Mouse (Mus musculus) urinary bladder, adult 18-20 months (tissue): Measurements from ENCODE around the gene Sptbn1.

ENCODE experiments used
- DNase-seq, 2 experiments: peaks; one replicate each; pipeline ENCODE4 v3.0.0; 2022; ENCODE audit warnings: low spot score in 2 of 2, mixed read lengths in 2 of 2

Gene Sptbn1

DNA sequence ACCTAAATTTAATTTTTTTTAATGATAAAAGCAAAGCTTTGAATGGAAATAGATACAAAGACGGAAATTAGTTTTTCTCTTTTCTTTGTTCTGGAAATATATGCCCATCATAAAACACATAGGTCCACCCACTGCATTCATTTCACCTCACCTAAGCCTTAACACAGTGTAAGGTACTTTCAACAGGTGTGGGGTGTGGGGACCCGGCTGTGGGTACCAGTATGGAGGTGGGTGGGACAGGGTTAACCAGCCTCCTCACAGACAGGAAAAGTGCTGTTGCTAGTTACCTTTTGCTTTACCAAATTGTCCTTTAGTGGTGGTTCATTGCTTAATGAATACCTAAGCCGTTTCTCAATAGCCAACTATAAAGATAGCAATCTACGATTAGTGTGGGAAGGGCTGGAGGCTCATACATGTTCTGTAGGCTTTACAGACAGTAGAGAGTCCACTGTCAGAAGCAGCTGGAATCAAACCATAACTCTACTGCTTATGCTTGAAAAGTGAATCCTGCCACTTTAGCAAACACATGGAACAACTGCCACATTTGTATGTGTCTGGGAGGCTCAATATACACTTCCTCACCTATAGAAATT lies 96.3 kb downstream of the Sptbn1 start:
- no peak for DNase-seq

DNA sequence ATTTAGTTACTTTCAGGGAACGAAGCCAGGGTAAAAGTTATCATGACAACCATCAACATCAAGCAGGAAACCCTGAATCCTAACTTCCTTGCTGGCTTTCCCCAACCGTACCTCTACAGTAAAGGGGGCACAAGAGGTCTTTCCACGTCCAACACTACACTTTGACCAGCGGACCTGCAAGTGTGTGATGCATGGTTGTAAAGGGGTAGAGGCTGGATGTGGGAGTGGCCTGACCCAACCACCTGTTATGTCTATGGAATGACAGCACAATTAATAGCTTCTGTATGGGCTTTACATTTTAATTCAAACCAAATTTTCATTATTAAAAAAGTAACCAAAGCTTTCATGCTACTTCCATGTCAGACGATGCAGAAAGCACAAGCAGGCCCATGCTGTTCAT lies 96.8 kb downstream of the Sptbn1 start:
- DNase-seq: no peak

DNA sequence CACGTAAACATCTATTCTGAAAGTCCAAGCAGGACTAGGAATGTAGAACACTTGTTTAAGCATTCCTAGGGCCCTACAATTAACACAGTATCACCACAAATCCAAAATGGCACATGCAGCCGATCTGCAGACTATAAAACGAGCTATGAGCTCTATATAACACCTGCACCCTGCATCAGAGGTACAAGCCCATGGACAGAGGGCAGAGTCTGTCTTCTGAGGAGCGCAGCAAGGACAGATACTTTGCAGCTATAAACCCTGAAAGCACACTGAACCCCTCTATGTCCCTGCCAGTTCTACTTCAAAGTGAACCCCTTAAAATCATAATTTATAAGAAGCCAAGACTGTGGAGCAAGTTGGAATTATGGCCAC lies 101.4 kb downstream of the Sptbn1 start:
- DNase-seq: no peak

DNA sequence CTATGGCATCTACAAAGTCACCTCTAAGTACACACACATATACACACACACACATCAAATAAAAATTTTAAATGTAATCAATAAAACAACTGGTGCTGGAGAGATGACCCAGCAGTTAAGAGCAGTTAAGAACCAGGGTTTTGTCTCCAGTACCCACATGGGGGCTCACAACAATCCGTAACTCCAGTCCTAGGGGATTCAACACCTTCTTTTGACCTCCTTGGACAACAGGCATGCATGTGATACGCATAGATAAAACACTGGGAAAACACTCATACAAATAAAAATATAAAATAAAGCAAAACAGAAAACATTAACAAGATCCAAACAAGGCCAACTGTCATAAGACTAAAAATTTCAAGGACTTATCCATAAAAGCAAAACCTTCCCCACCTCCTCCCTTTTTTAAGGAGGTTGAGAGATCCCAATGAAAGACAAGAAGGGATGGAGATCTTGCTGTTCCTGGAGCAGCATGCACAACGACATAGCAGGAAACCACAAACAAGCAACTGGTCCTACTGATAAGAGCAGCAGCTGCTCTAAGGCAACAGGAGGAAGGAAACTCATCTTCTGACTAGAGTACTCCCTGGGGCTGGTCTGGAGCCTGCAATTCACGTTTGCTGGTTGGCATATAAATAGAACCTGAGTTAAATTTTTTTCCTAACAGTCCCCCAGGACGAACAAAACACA lies 102.0 kb downstream of the Sptbn1 start:
- no peak for DNase-seq

DNA sequence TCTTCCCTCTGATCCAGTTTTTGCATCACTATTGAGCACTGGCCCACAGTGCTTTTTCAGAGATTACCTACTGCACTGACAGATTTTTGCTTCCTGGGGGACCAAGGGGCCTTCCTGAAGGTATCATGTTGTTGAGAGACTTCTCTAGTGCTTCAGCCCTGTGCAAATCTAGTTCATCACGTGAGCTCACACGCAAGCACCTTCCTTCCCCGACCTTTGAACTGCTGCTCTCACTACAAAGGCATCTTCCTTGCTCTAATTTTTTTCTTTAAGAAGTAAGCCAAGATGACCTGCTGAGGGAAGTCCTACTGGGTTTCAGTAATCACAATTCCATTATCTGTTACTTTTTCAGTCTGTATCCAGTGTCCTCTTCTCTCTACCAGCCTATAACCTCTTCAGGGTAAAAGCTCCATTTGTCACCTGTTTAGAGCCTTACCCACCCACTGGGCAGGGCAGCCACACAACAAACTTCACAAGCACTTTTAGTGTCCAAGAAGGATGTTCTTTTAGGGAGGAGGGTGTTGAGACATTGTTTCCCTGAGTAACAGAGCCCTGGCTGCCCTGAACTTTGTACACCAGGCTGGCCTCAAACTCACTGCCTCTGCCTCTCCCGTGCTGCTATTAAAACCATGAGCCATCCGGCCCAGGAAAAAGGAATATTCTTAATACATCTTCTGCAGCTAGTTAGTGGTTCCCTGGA lies 103.3 kb downstream of the Sptbn1 start:
- DNase-seq: no peak

DNA sequence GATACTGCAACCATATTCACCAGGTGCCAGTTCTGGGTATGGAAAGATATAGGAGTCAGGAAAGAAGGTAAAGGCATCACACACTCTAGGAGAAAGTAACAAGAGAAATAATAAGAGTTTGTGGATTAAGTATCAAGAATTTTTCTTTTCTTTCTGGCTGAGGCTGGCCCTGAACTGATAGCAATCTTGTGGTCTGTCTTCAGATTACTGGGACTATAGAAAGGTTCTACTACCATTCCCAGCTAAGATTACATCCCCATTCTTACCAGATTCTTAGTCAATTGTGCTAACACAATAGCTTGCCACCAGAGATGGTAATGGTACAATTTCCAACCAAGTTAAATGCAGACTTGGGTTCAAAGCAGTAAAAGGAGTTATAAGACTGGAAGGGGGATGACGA lies 104.1 kb downstream of the Sptbn1 start:
- no peak for DNase-seq

DNA sequence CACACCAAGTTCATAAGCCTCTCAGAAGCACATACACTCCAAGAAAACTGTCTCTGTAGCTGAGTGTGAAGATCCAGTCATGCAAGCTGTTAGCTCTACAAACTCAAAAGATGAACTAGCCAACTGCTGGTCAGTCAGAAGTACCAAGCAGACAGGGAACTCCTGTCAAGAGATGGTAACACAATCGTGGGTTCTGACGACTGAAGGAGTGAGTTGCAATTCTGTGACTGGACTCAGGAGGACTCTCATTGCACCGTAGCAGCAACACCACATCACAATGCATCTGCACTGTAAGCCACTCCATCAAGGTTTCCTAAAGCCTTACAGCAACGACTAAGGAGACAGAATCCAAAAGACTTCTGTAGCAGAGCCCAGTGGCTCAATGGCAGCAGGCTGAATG lies 104.9 kb downstream of the Sptbn1 start:
- no peak for DNase-seq

DNA sequence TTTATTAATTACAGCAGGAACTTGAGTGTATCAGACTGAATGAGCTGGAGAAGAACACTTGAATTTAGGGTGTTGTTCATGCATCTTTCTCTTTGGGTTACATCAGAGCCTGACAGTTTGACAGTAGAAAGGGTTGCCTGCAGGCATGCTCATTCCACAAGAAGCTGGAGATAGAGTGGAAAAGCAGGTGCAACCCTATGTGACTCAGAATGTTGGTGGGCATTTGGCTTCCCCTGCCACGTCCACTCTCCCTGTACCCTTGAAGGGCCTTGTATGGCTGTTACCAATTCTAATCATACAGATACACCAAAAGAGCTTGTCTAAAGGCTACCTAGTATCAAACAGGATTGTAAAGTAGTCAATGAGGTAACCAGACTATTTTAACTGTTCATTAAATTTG lies 106.2 kb downstream of the Sptbn1 start:
- DNase-seq: no peak

DNA sequence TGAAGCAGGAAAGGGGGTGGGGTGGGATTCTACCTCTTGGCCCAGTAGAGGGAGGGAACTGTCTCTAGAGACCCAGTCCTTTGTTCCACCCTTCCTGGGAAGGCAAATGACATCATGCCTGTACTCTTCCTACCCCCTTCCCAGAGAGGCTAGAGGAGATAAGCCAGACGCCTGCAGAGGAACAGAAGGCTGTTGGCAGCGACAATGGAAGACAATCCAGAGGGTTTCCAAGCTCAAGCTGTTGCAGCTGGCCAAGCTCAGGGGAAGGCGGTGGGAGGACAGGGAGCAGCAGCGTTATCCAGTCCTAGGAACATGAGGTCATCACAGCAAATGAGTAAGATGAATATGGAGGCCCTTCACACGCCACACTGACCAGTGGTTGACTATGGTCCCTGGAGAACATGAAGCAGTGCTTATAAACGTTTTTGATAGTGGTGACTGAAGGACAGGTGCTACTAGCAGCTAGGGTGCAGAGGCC lies 106.8 kb downstream of the Sptbn1 start:
- DNase-seq: peak in 1 of 2 experiments; percentile 75

DNA sequence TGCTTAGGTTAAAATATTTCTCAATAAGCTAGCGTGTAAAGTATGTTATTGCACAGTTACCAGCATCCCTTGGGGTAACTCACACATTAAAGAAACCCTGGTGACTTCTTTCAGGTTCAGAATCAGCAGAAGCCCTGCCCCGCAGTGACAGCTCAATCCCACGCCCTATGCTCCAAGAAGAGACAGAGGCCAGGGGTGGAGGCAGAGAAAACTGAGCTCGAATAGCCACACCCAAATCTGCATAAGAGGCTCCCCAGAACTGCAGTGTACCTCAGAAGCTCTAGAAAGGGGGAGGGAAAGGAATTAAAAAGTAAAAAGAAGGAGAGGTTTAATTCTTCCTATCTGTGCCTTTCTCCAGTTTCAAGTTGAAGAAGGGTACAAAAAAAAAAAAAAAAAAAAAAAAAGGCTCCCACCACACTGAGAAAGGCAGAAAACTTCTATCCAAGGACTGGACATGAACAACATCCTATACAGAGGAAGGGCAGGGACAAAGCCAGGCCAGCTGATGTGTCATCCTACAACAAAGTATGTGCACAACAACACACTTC lies 107.3 kb downstream of the Sptbn1 start:
- DNase-seq: no peak

DNA sequence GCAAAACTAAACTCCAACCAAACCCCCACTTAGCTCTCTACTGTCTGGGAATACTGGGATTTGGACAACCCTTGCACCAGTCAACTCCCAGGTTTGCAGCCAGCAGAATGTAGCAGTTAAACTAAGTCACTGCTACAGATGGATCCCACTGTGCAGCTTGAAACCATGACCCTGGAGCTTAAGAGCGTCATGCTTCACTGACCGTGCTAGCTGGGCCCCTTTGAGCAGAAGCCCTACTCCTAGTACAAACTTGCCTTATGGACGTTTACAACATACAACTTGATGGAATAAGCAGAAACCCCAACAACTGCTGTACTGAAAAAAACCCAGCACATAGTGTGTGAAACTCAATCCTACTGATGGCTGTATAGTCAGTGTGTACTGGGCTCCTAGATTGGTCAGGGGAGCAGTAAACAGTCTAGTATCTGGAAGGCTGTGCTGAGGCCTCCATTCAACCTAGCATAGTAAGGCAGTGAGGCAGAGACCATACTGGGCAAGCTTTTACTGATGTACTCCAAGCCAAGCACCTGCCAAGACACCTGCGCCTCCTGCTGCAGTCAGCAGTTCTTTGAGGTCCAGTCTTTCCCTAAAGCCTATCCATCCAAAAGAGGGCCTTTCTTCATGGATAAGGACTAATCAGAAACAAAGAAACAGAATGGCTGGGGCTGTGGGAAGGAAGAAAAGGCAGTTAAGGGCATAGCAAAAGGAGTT lies 108.3 kb downstream of the Sptbn1 start:
- DNase-seq: no peak

DNA sequence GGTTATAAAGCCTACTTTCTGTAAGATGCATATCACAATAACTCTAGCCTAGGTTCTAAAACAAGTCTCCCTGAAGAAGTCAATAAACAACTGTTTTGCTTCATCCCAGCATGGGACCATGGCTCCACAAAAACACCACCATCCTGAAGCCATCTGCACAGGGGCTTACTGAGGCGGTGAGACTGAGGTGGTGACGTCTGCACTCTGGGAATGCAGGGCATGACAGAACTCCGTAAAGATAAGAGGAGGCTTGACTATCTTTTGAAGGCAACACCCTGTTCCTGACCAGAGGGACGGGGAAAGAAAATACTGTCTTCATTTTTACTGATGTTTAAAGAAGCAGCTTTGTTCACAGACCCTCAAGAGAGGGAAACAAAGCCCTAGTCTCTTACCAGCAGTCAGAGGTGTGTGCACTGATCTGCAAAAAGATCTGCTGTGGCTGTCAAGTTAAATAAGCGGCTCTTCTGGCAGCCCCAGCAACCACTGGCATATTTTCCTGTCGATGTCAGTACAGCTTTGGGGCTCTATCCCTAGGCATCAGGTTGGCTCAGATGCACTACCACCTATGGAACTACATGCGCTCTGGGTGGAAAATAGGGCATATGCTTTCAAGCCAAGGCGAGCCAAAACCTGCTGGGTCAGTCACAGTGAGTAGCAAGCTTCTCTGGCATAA lies 109.8 kb downstream of the Sptbn1 start:
- DNase-seq: peak in 1 of 2 experiments; percentile 30

DNA sequence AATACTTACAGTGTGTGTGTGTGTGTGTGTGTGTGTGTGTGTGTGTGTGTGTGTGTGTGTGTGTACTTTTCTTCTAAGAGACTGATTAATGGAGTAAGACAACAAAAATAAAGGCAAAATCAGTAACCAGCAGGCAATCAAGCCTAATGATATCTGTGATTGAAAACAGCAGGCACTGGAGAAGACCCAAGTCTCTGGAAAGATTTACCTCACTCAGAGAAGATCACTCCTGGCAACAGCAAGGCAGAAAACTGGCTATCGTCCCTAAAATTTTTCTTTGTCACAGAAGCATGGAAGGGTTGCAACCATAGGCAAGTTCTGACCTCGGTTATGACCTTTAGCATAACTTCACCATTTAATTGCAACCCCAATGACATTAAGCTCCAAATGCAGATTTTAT lies 112.1 kb downstream of the Sptbn1 start:
- DNase-seq: no peak

DNA sequence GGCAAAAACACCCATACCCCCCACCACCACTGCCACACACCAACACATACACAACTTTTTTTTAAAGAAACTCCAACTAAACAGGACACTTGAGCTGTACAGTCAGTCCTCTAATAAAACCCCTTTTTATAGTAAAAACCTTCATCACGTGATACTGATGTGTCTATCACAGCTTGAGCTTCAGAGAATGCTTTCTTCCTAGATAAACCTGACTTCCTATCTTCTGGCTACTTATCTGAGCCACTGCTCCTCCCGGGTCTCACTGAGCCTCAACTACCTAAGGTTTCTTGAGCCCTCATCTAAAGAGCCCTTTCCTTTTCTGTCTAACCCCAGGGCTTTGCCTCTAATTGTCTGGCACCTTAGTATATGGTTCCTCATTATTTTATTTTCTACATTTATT lies 113.0 kb downstream of the Sptbn1 start:
- DNase-seq: no peak

DNA sequence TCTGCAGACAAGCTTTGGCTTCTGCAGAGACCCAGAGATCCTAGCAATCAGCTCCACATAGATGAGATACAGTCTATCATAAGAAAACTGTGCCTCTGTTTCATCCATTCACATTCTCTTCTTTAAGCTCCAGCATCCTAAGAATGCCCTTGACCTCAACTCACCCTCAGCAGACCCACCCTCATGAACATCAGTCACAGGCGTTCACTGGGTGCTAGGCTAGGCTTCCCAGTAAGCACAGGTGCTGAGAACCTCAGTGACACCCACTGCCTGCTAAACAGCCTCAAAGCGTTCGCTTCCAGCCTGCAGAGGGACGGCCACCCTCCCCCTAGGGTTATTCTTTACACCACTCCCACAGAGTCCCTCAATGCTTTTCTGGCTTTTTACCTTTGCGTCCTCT lies 119.1 kb downstream of the Sptbn1 start:
- no peak for DNase-seq

DNA sequence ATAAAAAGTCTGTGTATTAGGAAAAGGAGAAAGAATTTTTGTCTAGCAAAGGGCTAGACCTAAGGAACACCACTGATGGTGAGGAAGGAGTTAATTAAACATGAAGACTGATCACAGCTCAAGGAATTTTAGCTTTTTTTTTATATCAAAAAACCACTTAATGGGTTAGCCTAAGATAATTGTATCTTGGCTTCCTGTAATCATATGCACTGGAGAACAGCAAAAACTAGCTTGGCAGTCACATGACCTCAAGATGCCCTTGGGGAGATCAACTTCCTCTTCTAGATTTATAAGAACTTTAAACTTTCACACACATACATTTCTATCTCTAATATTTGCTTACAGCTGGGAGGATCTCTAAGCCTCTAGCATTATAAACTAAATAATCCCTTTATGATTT lies 119.6 kb downstream of the Sptbn1 start:
- DNase-seq: no peak

DNA sequence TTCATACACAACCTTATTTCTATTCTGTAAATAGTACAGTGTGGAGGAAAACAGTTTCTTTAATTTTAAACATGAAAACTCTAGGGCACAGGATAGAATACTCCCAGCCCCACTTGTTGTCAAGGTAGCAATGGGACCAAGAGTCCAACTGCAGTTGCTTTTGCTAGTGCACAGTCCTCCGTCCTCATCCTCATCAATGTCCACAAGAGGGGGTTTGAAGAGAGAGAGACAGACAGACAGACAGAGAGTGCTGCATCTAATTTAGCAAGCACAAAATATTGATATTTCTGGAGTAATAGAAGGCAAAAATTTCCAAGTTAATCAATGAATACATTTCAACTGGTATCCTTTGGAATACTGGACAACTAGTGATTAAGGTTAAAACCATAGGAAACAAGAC lies 120.1 kb downstream of the Sptbn1 start:
- DNase-seq: no peak

DNA sequence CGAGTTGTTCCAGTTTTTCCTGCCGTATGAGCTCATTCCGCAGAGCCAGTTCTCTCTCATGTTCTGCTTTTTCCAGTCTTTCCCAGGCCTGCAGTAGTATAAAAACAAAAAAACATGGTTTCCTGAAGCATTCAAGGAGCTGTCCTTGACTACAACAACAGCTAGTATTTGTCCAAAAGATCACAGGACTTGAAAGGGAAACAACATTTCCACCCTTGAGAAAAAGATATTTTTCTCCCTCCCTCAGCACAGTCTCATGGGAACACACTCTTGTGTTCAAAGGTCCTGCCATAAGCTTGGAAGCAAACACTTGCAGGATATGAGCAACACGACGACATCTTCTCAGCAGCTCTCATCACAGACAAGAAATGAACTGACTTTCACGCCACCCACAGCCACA lies 124.9 kb downstream of the Sptbn1 start:
- DNase-seq: peak in 1 of 2 experiments; percentile 33

DNA sequence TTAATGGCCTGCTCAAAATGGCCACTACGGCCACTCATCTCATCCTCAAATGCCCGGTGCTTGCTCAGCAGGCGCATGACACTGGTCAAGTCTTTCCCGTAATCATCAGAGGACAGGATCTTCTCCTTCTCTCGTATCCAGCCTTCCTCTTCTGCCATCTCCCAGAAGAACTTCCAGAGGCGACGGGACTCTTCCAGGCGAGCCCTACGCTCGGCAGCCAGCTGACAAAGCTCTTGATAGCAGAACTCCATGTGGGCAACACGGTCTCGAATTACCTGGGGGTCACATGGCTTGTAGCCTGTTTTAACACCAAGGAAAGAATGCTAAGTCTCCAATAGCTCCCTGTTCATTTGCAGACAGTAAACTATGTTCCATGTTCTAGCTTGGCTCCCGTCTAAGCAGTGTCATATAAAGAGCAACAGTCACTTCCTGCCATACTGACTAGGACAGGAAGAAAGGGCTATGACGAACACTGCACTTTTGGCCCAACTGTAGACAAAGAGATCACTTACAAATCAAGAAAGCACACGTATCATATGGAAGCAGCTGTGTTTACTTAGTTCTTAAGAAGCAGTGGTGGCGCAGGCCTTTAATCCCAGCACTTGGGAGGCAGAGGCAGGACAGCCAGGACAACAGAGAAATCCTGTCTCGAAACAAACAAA lies 128.7 kb downstream of the Sptbn1 start:
- DNase-seq: no peak

DNA sequence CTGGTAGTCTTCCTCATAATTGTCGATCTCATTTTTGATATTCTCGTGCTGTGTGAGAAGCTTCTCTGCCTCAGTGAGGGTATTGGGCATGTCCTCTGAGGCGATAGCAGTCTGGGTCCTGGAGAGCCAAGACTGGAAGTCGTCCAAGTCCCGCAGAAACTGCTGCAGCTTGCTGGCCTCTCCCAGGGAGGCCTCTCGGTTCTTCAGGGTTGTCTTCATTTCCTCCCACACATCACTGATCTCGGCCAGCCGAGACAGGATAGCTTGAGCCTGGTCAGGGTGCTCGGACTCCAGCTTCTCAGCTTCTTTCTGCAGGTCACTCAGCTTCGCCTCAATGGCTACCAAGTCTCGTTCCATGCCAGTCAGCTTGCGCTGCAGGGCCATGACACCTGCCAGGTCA lies 130.9 kb downstream of the Sptbn1 start:
- no peak for DNase-seq

DNA sequence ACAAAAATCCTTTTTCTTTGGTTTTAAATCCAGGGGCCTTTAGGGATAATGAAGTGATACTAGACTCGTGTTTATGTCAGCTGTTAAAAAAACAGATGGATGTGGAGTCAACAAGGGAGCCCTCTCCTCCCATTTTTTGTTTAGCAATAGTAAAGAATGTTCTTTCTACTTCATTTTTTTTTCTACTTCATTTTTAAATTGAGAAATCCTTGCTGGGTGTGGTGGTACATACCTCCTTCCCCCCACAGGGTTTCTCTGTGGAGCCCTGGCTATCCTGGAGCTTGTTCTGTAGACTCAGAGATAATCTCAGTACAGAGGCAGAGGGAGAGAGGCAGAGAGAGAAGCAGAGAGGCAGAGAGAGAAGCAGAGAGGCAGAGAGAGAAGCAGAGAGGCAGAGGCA lies 133.9 kb downstream of the Sptbn1 start:
- no peak for DNase-seq
